Mouse (Mus musculus): Measurements from ENCODE around the gene Ahnak. TPM values are rescaled to one million over a fixed set of nuclear protein-coding genes. Genes with fewer than 3 reads are reported as not detected.
A peak's percentile ranks its signal among the peaks of the same experiment; 100 is the strongest.
"Not testable (repeated sequence)": the region's sequence is repeated elsewhere in the genome, so short reads cannot be mapped to it uniquely, and the experiment has no call there.

Gene Ahnak
- polyA plus RNA-seq, 1 experiment from 2014 or later, result 38.4 TPM

- no peak overlapping the region for H3K4me2 ChIP-seq
- H3K36me3 ChIP-seq, result peaks cover 57% of the 10 kb centered on the region
- no peak for ATAC-seq (replicated peaks; ENCODE audit: insufficient number of reproducible peaks, insufficient read depth, low FRiP score, low read depth)
- H3K9ac ChIP-seq, result 0 out of 2 replicates have a peak overlapping the region, but pooled peaks have one; percentile 52
- H3K27me3 ChIP-seq, result no peaks in the 10 kb centered on the region
- no peak overlapping the region for H3K4me3 ChIP-seq
- no peaks in the 10 kb centered on the region for H3K9me3 ChIP-seq (replicated peaks)
- 84% methylated on average over 9 of the region's 9 CpGs for WGBS
- H3K4me1 ChIP-seq (replicated peaks), result peaks cover 18% of the 10 kb centered on the region
- peak overlapping the region; percentile 81; the same call in 1 of the 2 replicates for H3K27ac ChIP-seq
These were observed 36.8 kb upstream of the Ahnak start for GRCm38 (mm10) chr19:8952241-8952640.

GRCm38 (mm10) chr19:8953135-8954039, 35.7 kb upstream of the Ahnak start, which contains the start of gene Tut1:
TSS of gene Tut1 (plus strand) at chr19:8953847.
- WGBS, result under 1% methylated on average over 46 of the region's 46 CpGs
- Histone ChIP-seq H3K4me3 (peak within 1 kb of the TSS; percentile 74), H3K9me3 (replicated peaks) (no peaks in the 10 kb centered on the region), H3K27me3 (no peaks in the 10 kb centered on the region), H3K27ac (peak within 1 kb of the TSS; percentile 81), H3K36me3 (peaks cover 52% of the 10 kb centered on the region), H3K4me2 (peak within 1 kb of the TSS; percentile 71), H3K9ac (peak within 1 kb of the TSS; percentile 70), H3K4me1 (replicated peaks) (peaks cover 18% of the 10 kb centered on the region)
- peak; percentile 93 for ATAC-seq (replicated peaks; ENCODE audit: insufficient number of reproducible peaks, insufficient read depth, low FRiP score, low read depth)

GRCm38 (mm10) chr19:8954171-8954570, 34.9 kb upstream of the Ahnak start:
- WGBS, result 5% methylated on average over 9 of the region's 9 CpGs
- H3K27ac ChIP-seq, result peak overlapping the region; percentile 81
- peaks cover 18% of the 10 kb centered on the region for H3K4me1 ChIP-seq (replicated peaks)
- H3K9ac ChIP-seq, result peak overlapping the region; percentile 70
- no peak for ATAC-seq (replicated peaks; ENCODE audit: insufficient number of reproducible peaks, insufficient read depth, low FRiP score, low read depth)
- peaks cover 50% of the 10 kb centered on the region for H3K36me3 ChIP-seq
- no peaks in the 10 kb centered on the region for H3K9me3 ChIP-seq (replicated peaks)
- H3K4me3 ChIP-seq, result peak overlapping the region; percentile 74
- H3K27me3 ChIP-seq, result no peaks in the 10 kb centered on the region
- peak overlapping the region; percentile 71 for H3K4me2 ChIP-seq

GRCm38 (mm10) chr19:8962256-8962655, 26.8 kb upstream of the Ahnak start:
- H3K9ac ChIP-seq, result no peak overlapping the region
- H3K4me3 ChIP-seq, result no peak overlapping the region
- 96% methylated on average over 2 of the region's 2 CpGs for WGBS

GRCm38 (mm10) chr19:8965075-8965474, 24.0 kb upstream of the Ahnak start:
- 84% methylated on average over 11 of the region's 11 CpGs for WGBS
- Histone ChIP-seq H3K9me3 (replicated peaks) (no peaks in the 10 kb centered on the region), H3K4me2 (no peak overlapping the region), H3K27me3 (no peaks in the 10 kb centered on the region), H3K27ac (no peak overlapping the region), H3K9ac (no peak overlapping the region), H3K4me3 (no peak overlapping the region), H3K4me1 (replicated peaks) (peaks cover 24% of the 10 kb centered on the region), H3K36me3 (peaks cover 61% of the 10 kb centered on the region)
- ATAC-seq (replicated peaks; ENCODE audit: insufficient number of reproducible peaks, insufficient read depth, low FRiP score, low read depth), result no peak

More at GRCm38 (mm10) chr19:8962256-8962655, 26.8 kb upstream of the Ahnak start:
- no peak overlapping the region for H3K4me2 ChIP-seq
- H3K4me1 ChIP-seq (replicated peaks), result peaks cover 8% of the 10 kb centered on the region
- ATAC-seq (replicated peaks; ENCODE audit: insufficient number of reproducible peaks, insufficient read depth, low FRiP score, low read depth), result no peak
- H3K36me3 ChIP-seq, result peaks cover 69% of the 10 kb centered on the region
- H3K9me3 ChIP-seq (replicated peaks), result no peaks in the 10 kb centered on the region
- H3K27me3 ChIP-seq, result no peaks in the 10 kb centered on the region
- H3K27ac ChIP-seq, result no peak overlapping the region

GRCm38 (mm10) chr19:8965771-8966170, 23.3 kb upstream of the Ahnak start:
- peak overlapping the region; percentile 57 for H3K9ac ChIP-seq
- 68% methylated on average over 8 of the region's 8 CpGs for WGBS
- peaks cover 24% of the 10 kb centered on the region for H3K4me1 ChIP-seq (replicated peaks)
- peak overlapping the region; percentile 66 for H3K4me2 ChIP-seq
- peak overlapping the region; percentile 91 for H3K27ac ChIP-seq
- H3K9me3 ChIP-seq (replicated peaks), result no peaks in the 10 kb centered on the region
- no peaks in the 10 kb centered on the region for H3K27me3 ChIP-seq
- no peak for ATAC-seq (replicated peaks; ENCODE audit: insufficient number of reproducible peaks, insufficient read depth, low FRiP score, low read depth)
- peaks cover 61% of the 10 kb centered on the region for H3K36me3 ChIP-seq
- H3K4me3 ChIP-seq, result peak overlapping the region; percentile 80

GRCm38 (mm10) chr19:8966198-8966589, 22.9 kb upstream of the Ahnak start:
- peak overlapping the region; percentile 57 for H3K9ac ChIP-seq
- WGBS, result 30% methylated on average over 5 of the region's 5 CpGs
- H3K4me3 ChIP-seq, result peak overlapping the region; percentile 80
- H3K27ac ChIP-seq, result peak overlapping the region; percentile 91
- H3K27me3 ChIP-seq, result no peaks in the 10 kb centered on the region
- peaks cover 24% of the 10 kb centered on the region for H3K4me1 ChIP-seq (replicated peaks)
- no peaks in the 10 kb centered on the region for H3K9me3 ChIP-seq (replicated peaks)
- H3K4me2 ChIP-seq, result peak overlapping the region; percentile 66
- no peak for ATAC-seq (replicated peaks; ENCODE audit: insufficient number of reproducible peaks, insufficient read depth, low FRiP score, low read depth)
- H3K36me3 ChIP-seq, result peaks cover 62% of the 10 kb centered on the region

GRCm38 (mm10) chr19:8966590-8967372, 22.3 kb upstream of the Ahnak start, which contains the start of gene Eef1g:
TSS of gene Eef1g (plus strand) at chr19:8967041.
- H3K4me1 ChIP-seq (replicated peaks), result peaks cover 24% of the 10 kb centered on the region
- peak; percentile 100 for ATAC-seq (replicated peaks; ENCODE audit: insufficient number of reproducible peaks, insufficient read depth, low FRiP score, low read depth)

GRCm38 (mm10) chr19:8967373-8967743, 21.7 kb upstream of the Ahnak start:
- no peak for ATAC-seq (replicated peaks; ENCODE audit: insufficient number of reproducible peaks, insufficient read depth, low FRiP score, low read depth)

More at GRCm38 (mm10) chr19:8966590-8967372, 22.3 kb upstream of the Ahnak start, which contains the start of gene Eef1g:
- Histone ChIP-seq H3K36me3 (peaks cover 62% of the 10 kb centered on the region), H3K9me3 (replicated peaks) (no peaks in the 10 kb centered on the region), H3K9ac (peak within 1 kb of the TSS; percentile 73), H3K4me3 (peak within 1 kb of the TSS; percentile 80), H3K27ac (peak within 1 kb of the TSS; percentile 91), H3K4me2 (peak within 1 kb of the TSS; percentile 73), H3K27me3 (no peaks in the 10 kb centered on the region)
- under 1% methylated on average over 52 of the region's 52 CpGs for WGBS

GRCm38 (mm10) chr19:8967893-8968292, 21.2 kb upstream of the Ahnak start:
- H3K9me3 ChIP-seq (replicated peaks), result no peaks in the 10 kb centered on the region
- peaks cover 24% of the 10 kb centered on the region for H3K4me1 ChIP-seq (replicated peaks)
- no peaks in the 10 kb centered on the region for H3K27me3 ChIP-seq
- peak overlapping the region; percentile 73 for H3K9ac ChIP-seq
- no peak for ATAC-seq (replicated peaks; ENCODE audit: insufficient number of reproducible peaks, insufficient read depth, low FRiP score, low read depth)
- peak overlapping the region; percentile 73 for H3K4me2 ChIP-seq
- H3K27ac ChIP-seq, result peak overlapping the region; percentile 82
- H3K4me3 ChIP-seq, result peak overlapping the region; percentile 80
- peaks cover 63% of the 10 kb centered on the region for H3K36me3 ChIP-seq
- WGBS, result under 1% methylated on average over 9 of the region's 9 CpGs

More at GRCm38 (mm10) chr19:8967373-8967743, 21.7 kb upstream of the Ahnak start:
- Histone ChIP-seq H3K9me3 (replicated peaks) (no peaks in the 10 kb centered on the region), H3K27ac (peak overlapping the region; percentile 82), H3K27me3 (no peaks in the 10 kb centered on the region), H3K4me3 (peak overlapping the region; percentile 80), H3K4me2 (peak overlapping the region; percentile 73), H3K36me3 (peaks cover 64% of the 10 kb centered on the region), H3K4me1 (replicated peaks) (peaks cover 24% of the 10 kb centered on the region), H3K9ac (peak overlapping the region; percentile 73)
- under 1% methylated on average over 8 of the region's 8 CpGs for WGBS

- Histone ChIP-seq H3K36me3 (peaks cover 87% of the 10 kb centered on the region), H3K4me1 (replicated peaks) (peaks cover 22% of the 10 kb centered on the region)
- not testable (repeated sequence) for H3K27ac ChIP-seq; H3K9me3 ChIP-seq (replicated peaks); H3K27me3 ChIP-seq; ATAC-seq (replicated peaks; ENCODE audit: insufficient number of reproducible peaks, insufficient read depth, low FRiP score, low read depth); H3K4me2 ChIP-seq; H3K9ac ChIP-seq; H3K4me3 ChIP-seq
- WGBS, result 87% methylated on average over 8 of the region's 8 CpGs
These were observed 16.6 kb upstream of the Ahnak start for GRCm38 (mm10) chr19:8972491-8972890.
